20 mouse cellular contexts compared by ENCODE assay signal in genomic region chr14:103539796-103540195, GRCm38 (mm10). TPM values are rescaled to one million over a fixed set of nuclear protein-coding genes. Genes with fewer than 3 reads are reported as not detected.
DNase-seq lines count a peak whose midpoint lies in the region; ATAC-seq and TF ChIP-seq lines count a peak whose summit lies in the region.
"Had no signal": no experiment of that assay in that cellular context is flagged by ENCODE, and none has a peak within 500 bp of the region (broad histone marks: within the 10 kb centered on the region; RNA-seq: fewer than 3 reads in every experiment).

No protein-coding gene starts in this region.

- 0 out of 2 replicates have a peak, but pooled peaks have one; percentile 21 for TF ChIP-seq CTCF in kidney, postnatal 0 days (IDR thresholded peaks at IDR 0.05; ENCODE audit: low read depth)

- no peak for ATAC-seq in kidney, postnatal 0 days (replicated peaks; ENCODE audit: low FRiP score, low read depth)
- ATAC-seq in frontal cortex, adult (ENCODE audit: low TSS enrichment), result no peak
- ATAC-seq: forebrain, embryonic 15.5 days had no signal

- no peak overlapping the region for H3K27ac ChIP-seq in kidney, postnatal 0 days
- H3K27ac ChIP-seq: forebrain, embryonic 15.5 days; hindbrain, embryonic 14.5 days; lung, embryonic 15.5 days; midbrain, embryonic 10.5 days; neural tube, embryonic 15.5 days had no signal

- no peak overlapping the region for H3K9ac ChIP-seq in kidney, postnatal 0 days (ENCODE audit: low read depth, low read length)
- H3K9ac ChIP-seq: forebrain, embryonic 15.5 days; hindbrain, embryonic 14.5 days; lung, embryonic 15.5 days; neural tube, embryonic 15.5 days had no signal

- no peak overlapping the region for H3K4me2 ChIP-seq in kidney, postnatal 0 days (ENCODE audit: low read length)
- H3K4me2 ChIP-seq: forebrain, embryonic 15.5 days; hindbrain, embryonic 14.5 days; lung, embryonic 15.5 days; neural tube, embryonic 15.5 days had no signal

- WGBS in kidney, postnatal 0 days, result 62% methylated on average over 4 of the region's 4 CpGs

- no peaks in the 10 kb centered on the region for H3K36me3 ChIP-seq in kidney, postnatal 0 days (ENCODE audit: insufficient read depth, low read length)
- H3K36me3 ChIP-seq: forebrain, embryonic 15.5 days; lung, embryonic 15.5 days; midbrain, embryonic 10.5 days; neural tube, embryonic 15.5 days had no signal

- H3K4me3 ChIP-seq in kidney, postnatal 0 days (replicated peaks; ENCODE audit: low read depth, low read length), result no peak overlapping the region
- H3K4me3 ChIP-seq: forebrain, embryonic 15.5 days; lung, embryonic 15.5 days; midbrain, embryonic 10.5 days; neural tube, embryonic 15.5 days had no signal

- H3K4me1 ChIP-seq in kidney, postnatal 0 days (replicated peaks; ENCODE audit: insufficient read depth, low read length), result no peaks in the 10 kb centered on the region
- H3K4me1 ChIP-seq: forebrain, embryonic 15.5 days; lung, embryonic 15.5 days had no signal

- DNase-seq in kidney, postnatal 0 days (ENCODE audit: low spot score), result no peak
- no peak for DNase-seq in kidney, postnatal 25 days
- DNase-seq in 3T3-L1 (ENCODE audit: low read depth, low spot score), result peak; percentile 12
- peak; percentile 28 to 32 for DNase-seq in B cell, adult 2 months
- DNase-seq in induced T-regulatory cell, adult 2 months (ENCODE audit: low read depth), result peak; percentile 18
- DNase-seq in urinary bladder, postnatal 25 days (ENCODE audit: low spot score), result no peak
- no peak for DNase-seq in adrenal gland, postnatal 36 days
- DNase-seq: adrenal gland, postnatal 25 days; cerebellum, postnatal 10 days; kidney, adult 2 months; layer of hippocampus, adult 9-11 months; liver; retina, postnatal 1 day had no signal

- no peaks in the 10 kb centered on the region for H3K27me3 ChIP-seq in kidney, postnatal 0 days (ENCODE audit: insufficient read depth, low read length)
- H3K27me3 ChIP-seq: forebrain, embryonic 15.5 days; lung, embryonic 15.5 days; neural tube, embryonic 15.5 days had no signal

- H3K9me3 ChIP-seq in kidney, postnatal 0 days (replicated peaks; ENCODE audit: low read length), result no peaks in the 10 kb centered on the region
- H3K9me3 ChIP-seq: forebrain, embryonic 15.5 days; lung, embryonic 15.5 days; midbrain, embryonic 10.5 days; neural tube, embryonic 15.5 days had no signal

RNA-seq across cellular contexts. Expression of gene Scel, which starts 26.7 kb away (rescaled TPM):
- 4.0 and 4.1 TPM in 2 replicates for polyA plus RNA-seq in kidney, postnatal 0 days (2015; fragmentation: Nextera tagmentation; extraction: Ambion mirVana)
- total RNA-seq in adrenal gland, postnatal 36 days (2021), result under 1 TPM; 0.26 TPM
- polyA plus RNA-seq: forebrain, embryonic 15.5 days; small intestine, adult 2 months had no signal

Comparison
In these comparisons a context has a peak if more than half of its experiments do, and no peak if none do; other contexts are left out.
1. DNase-seq: peak in 3T3-L1 (single experiment), B cell, adult 2 months (2 of 2) and induced T-regulatory cell, adult 2 months (single experiment); none in kidney, postnatal 0 days (single experiment), kidney, postnatal 25 days (0 of 2), urinary bladder, postnatal 25 days (single experiment) and adrenal gland, postnatal 36 days (0 of 2).